Mouse (Mus musculus) layer of hippocampus, adult 11-12 months (tissue): ENCODE measurements around the gene Hoxa5.
A peak's percentile ranks its signal among the peaks of the same experiment; 100 is the strongest.

Experiments
- DNase-seq: peaks from one replicate; pipeline ENCODE4 v3.0.0; 2022; ENCODE audit warnings: low spot score

The Hoxa5 gene

GRCm38 (mm10) chr6:52226569-52227257, 22.3 kb upstream of the Hoxa5 start:
- no peak for DNase-seq

GRCm38 (mm10) chr6:52225612-52226568, 21.5 kb upstream of the Hoxa5 start:
- DNase-seq = no peak

- DNase-seq = no peak
These were observed 20.7 kb upstream of the Hoxa5 start for GRCm38 (mm10) chr6:52224895-52225611.

- DNase-seq = no peak
These were observed 19.8 kb upstream of the Hoxa5 start for GRCm38 (mm10) chr6:52223939-52224760.

GRCm38 (mm10) chr6:52222729-52223128, 18.3 kb upstream of the Hoxa5 start:
- DNase-seq = no peak

GRCm38 (mm10) chr6:52221993-52222685, 17.8 kb upstream of the Hoxa5 start:
- no peak for DNase-seq

GRCm38 (mm10) chr6:52221337-52221992, 17.1 kb upstream of the Hoxa5 start, which contains the start of gene Hoxa7:
Gene Hoxa7 (minus strand): TSS chr6:52221854.
- DNase-seq = peak; percentile 81

GRCm38 (mm10) chr6:52220865-52221310, 16.5 kb upstream of the Hoxa5 start:
- no peak for DNase-seq

- no peak for DNase-seq
These were observed 15.8 kb upstream of the Hoxa5 start for GRCm38 (mm10) chr6:52220003-52220864.

GRCm38 (mm10) chr6:52219234-52219942, 15.0 kb upstream of the Hoxa5 start:
- DNase-seq = no peak

- no peak for DNase-seq
These were observed 14.3 kb upstream of the Hoxa5 start for GRCm38 (mm10) chr6:52218643-52219215.

GRCm38 (mm10) chr6:52217895-52218642, 13.7 kb upstream of the Hoxa5 start:
- no peak for DNase-seq

- DNase-seq = no peak
These were observed 13.0 kb upstream of the Hoxa5 start for GRCm38 (mm10) chr6:52217459-52217768.

- no peak for DNase-seq
These were observed 12.5 kb upstream of the Hoxa5 start for GRCm38 (mm10) chr6:52216691-52217458.

- no peak for DNase-seq
These were observed 11.6 kb upstream of the Hoxa5 start for GRCm38 (mm10) chr6:52215771-52216535.

GRCm38 (mm10) chr6:52215070-52215469, 10.7 kb upstream of the Hoxa5 start:
- DNase-seq = no peak
